ENCODE assay signal across 25 mouse cellular contexts in the genomic region with DNA sequence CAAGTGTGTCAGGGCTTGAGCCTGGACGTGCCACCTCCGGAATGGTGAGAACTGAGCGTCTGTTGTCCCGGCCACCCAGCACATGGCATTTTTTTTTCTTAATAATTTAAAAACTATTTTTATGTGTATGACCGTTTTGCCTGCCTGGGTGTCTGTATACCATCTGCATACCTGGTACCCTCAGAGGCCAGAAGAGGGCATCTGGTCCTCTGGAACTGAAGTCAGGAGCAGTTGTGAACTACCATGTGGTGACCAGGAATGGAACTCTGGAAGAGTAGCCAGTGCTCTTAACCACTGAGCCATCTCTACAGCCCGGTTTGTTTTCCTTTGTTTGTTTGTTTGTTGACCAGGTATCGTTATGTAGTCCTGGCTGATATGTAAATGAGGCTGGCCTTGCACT. TPM values are rescaled to one million over a fixed set of nuclear protein-coding genes. Genes with fewer than 3 reads are reported as not detected.
DNase-seq lines count a peak whose midpoint lies in the region; ATAC-seq and TF ChIP-seq lines count a peak whose summit lies in the region.
"Had no signal": no experiment of that assay in that cellular context is flagged by ENCODE, and none has a peak within 500 bp of the region (broad histone marks: within the 10 kb centered on the region; RNA-seq: fewer than 3 reads in every experiment).

No protein-coding gene starts in this region.

- H3K9ac ChIP-seq in midbrain, postnatal 0 days (replicated peaks; ENCODE audit: low read length, poor library complexity, severe bottlenecking) = no peak overlapping the region
- no peak overlapping the region for H3K9ac ChIP-seq in midbrain, embryonic 16.5 days (ENCODE audit: low read depth, low read length)
- H3K9ac ChIP-seq: forebrain, embryonic 13.5 days; lung, embryonic 14.5 days had no signal

- no peaks in the 10 kb centered on the region for H3K9me3 ChIP-seq in midbrain, postnatal 0 days (ENCODE audit: low read length)
- no peaks in the 10 kb centered on the region for H3K9me3 ChIP-seq in midbrain, embryonic 16.5 days (replicated peaks; ENCODE audit: control insufficient read depth, low read length, poor library complexity, severe bottlenecking)
- H3K9me3 ChIP-seq: forebrain, embryonic 13.5 days had no signal

- no peak overlapping the region for H3K27ac ChIP-seq in midbrain, postnatal 0 days (ENCODE audit: low read depth, low read length)
- H3K27ac ChIP-seq in midbrain, embryonic 16.5 days (ENCODE audit: low read length) = no peak overlapping the region
- no peak overlapping the region for H3K27ac ChIP-seq in bone marrow, adult 2 months (ENCODE audit: control insufficient read depth, insufficient read depth, low read depth, low read length, poor library complexity)
- H3K27ac ChIP-seq: forebrain, embryonic 13.5 days had no signal

- no peak for TF ChIP-seq POLR2A in bone marrow, adult 2 months (IDR thresholded peaks at IDR 0.05; ENCODE audit: borderline replicate concordance, control insufficient read depth, low read depth, low read length)

- H3K36me3 ChIP-seq in midbrain, postnatal 0 days (ENCODE audit: insufficient read depth, low read length) = no peaks in the 10 kb centered on the region
- H3K36me3 ChIP-seq in midbrain, embryonic 16.5 days (ENCODE audit: control insufficient read depth, insufficient read depth, low read length) = no peaks in the 10 kb centered on the region

- DNase-seq in kidney, adult 9 months = peak; percentile 50
- DNase-seq in kidney, postnatal 10 days = no peak
- no peak for DNase-seq in midbrain, postnatal 0 days (ENCODE audit: low spot score)
- peak; percentile 52 for DNase-seq in thymus, postnatal 25 days
- no peak for DNase-seq in frontal cortex, postnatal 14 days (ENCODE audit: low spot score in 2 of 2)
- no peak for DNase-seq in gastrocnemius, postnatal 25 days
- DNase-seq: adrenal gland, adult 8-10 months; cerebellum, adult 9-11 months; heart, postnatal 10 days; left cerebral cortex, postnatal 4 days; lung, embryonic 14.5 days; lung, postnatal 36 days; right cerebral cortex, postnatal 4 days had no signal

- H3K4me1 ChIP-seq in midbrain, postnatal 0 days (ENCODE audit: insufficient read depth, low read length) = no peaks in the 10 kb centered on the region
- H3K4me1 ChIP-seq in midbrain, embryonic 16.5 days (ENCODE audit: control insufficient read depth, insufficient read depth, low read length) = no peaks in the 10 kb centered on the region
- peaks cover 17% of the 10 kb centered on the region for H3K4me1 ChIP-seq in bone marrow, adult 2 months (ENCODE audit: control insufficient read depth, insufficient read depth, low read length)
- H3K4me1 ChIP-seq: forebrain, embryonic 13.5 days had no signal

- H3K4me2 ChIP-seq in midbrain, postnatal 0 days (ENCODE audit: low read depth, low read length, poor library complexity, severe bottlenecking) = no peak overlapping the region
- H3K4me2 ChIP-seq in midbrain, embryonic 16.5 days (ENCODE audit: low read length) = no peak overlapping the region
- H3K4me2 ChIP-seq: forebrain, embryonic 13.5 days; heart, embryonic 11.5 days; lung, embryonic 14.5 days had no signal

- TF ChIP-seq CTCF in midbrain, postnatal 0 days (IDR thresholded peaks at IDR 0.05) = peak; percentile 11; the same call in 1 of the 2 replicates
- TF ChIP-seq CTCF in bone marrow, adult 2 months (IDR thresholded peaks at IDR 0.05; ENCODE audit: control insufficient read depth, insufficient read depth, low read length) = peak; percentile 36; the same call in 1 of the 2 replicates

- no peak for ATAC-seq in midbrain, postnatal 0 days (ENCODE audit: low FRiP score)
- no peak for ATAC-seq in midbrain, embryonic 16.5 days
- ATAC-seq: forebrain, embryonic 13.5 days; Patski had no signal

- 88% methylated on average over 7 of the region's 7 CpGs for WGBS in midbrain, postnatal 0 days
- 80% methylated on average over 7 of the region's 7 CpGs for WGBS in midbrain, embryonic 16.5 days
- WGBS in bone marrow, adult 2 months = 57% methylated on average over 7 of the region's 7 CpGs

- H3K4me3 ChIP-seq in midbrain, postnatal 0 days (ENCODE audit: low read depth, low read length) = no peak overlapping the region
- H3K4me3 ChIP-seq in midbrain, embryonic 16.5 days (ENCODE audit: low read depth, low read length) = no peak overlapping the region
- no peak overlapping the region for H3K4me3 ChIP-seq in bone marrow, adult 2 months (replicated peaks; ENCODE audit: control insufficient read depth, low read depth, low read length)
- H3K4me3 ChIP-seq: forebrain, embryonic 13.5 days had no signal

- 0 out of 2 replicates have a peak, but pooled peaks cover 6% of the 10 kb centered on the region for H3K27me3 ChIP-seq in midbrain, postnatal 0 days (ENCODE audit: insufficient read depth, low read length)
- no peaks in the 10 kb centered on the region; the same call in none of the 2 replicates for H3K27me3 ChIP-seq in midbrain, embryonic 16.5 days (ENCODE audit: control insufficient read depth, insufficient read depth, low read depth, low read length)

RNA-seq across cellular contexts. Expression of a gene that starts 1.1 kb away (rescaled TPM):
- total RNA-seq in midbrain, postnatal 0 days (2014; rRNA removed) = 0.44 and 1.1 TPM in 2 replicates
- polyA plus RNA-seq in midbrain, postnatal 0 days (2015; fragmentation: Nextera tagmentation; extraction: Ambion mirVana) = 1.3 and 1.5 TPM in 2 replicates
- 0.34 and 0.62 TPM in 2 replicates for polyA plus RNA-seq in midbrain, embryonic 16.5 days (2015; fragmentation: Nextera tagmentation; extraction: Ambion mirVana)
- 20.6 and 51.6 TPM in 2 replicates for polyA plus RNA-seq in bone marrow, adult 2 months (2011; ENCODE audit: insufficient read depth, insufficient read length, low replicate concordance, missing spikeins)
- total RNA-seq in gastrocnemius, postnatal 25 days (2021) = under 1 TPM; 0.15 to 0.35 TPM

RNA-seq across cellular contexts. Expression of a gene that starts 5.8 kb away (rescaled TPM):
- total RNA-seq in midbrain, postnatal 0 days (2014; rRNA removed) = 55.7 and 55.9 TPM in 2 replicates
- 32.8 and 35.0 TPM in 2 replicates for polyA plus RNA-seq in midbrain, postnatal 0 days (2015; fragmentation: Nextera tagmentation; extraction: Ambion mirVana)
- polyA plus RNA-seq in midbrain, embryonic 16.5 days (2015; fragmentation: Nextera tagmentation; extraction: Ambion mirVana) = 43.4 and 50.3 TPM in 2 replicates
- polyA plus RNA-seq in bone marrow, adult 2 months (2011; ENCODE audit: insufficient read depth, insufficient read length, low replicate concordance, missing spikeins) = 31.3 and 50.1 TPM in 2 replicates
- total RNA-seq in gastrocnemius, postnatal 25 days (2021) = 10 to 100 TPM; 35.1 to 35.7 TPM

RNA-seq across cellular contexts. Expression of a gene that starts 29.6 kb away (rescaled TPM):
- not detected in 2 replicates for total RNA-seq in midbrain, postnatal 0 days (2014; rRNA removed)
- polyA plus RNA-seq in midbrain, postnatal 0 days (2015; fragmentation: Nextera tagmentation; extraction: Ambion mirVana) = 0.04 TPM in 1 of 2 replicates, not detected in the other
- not detected in 2 replicates for polyA plus RNA-seq in midbrain, embryonic 16.5 days (2015; fragmentation: Nextera tagmentation; extraction: Ambion mirVana)
- 6.7 TPM in 1 of 2 replicates, not detected in the other for polyA plus RNA-seq in bone marrow, adult 2 months (2011; ENCODE audit: insufficient read depth, insufficient read length, low replicate concordance, missing spikeins)
- total RNA-seq in gastrocnemius, postnatal 25 days (2021) = not detected
- total RNA-seq: adrenal gland, adult 8-10 months; gastrocnemius, postnatal 4 days; heart, postnatal 10 days; layer of hippocampus, adult 8-10 months; left cerebral cortex, adult 18-20 months had no signal
- polyA plus RNA-seq: embryonic facial prominence, embryonic 11.5 days; forebrain, embryonic 13.5 days; heart, embryonic 11.5 days; hindbrain, embryonic 11.5 days; intestine, embryonic 14.5 days; liver, embryonic 11.5 days; lung, embryonic 14.5 days; Patski had no signal

RNA-seq across cellular contexts. Expression of a gene that starts 38.8 kb away (rescaled TPM):
- total RNA-seq in midbrain, postnatal 0 days (2014; rRNA removed) = 6.6 and 7.2 TPM in 2 replicates
- 3.5 and 3.6 TPM in 2 replicates for polyA plus RNA-seq in midbrain, postnatal 0 days (2015; fragmentation: Nextera tagmentation; extraction: Ambion mirVana)
- 6.9 and 7.9 TPM in 2 replicates for polyA plus RNA-seq in midbrain, embryonic 16.5 days (2015; fragmentation: Nextera tagmentation; extraction: Ambion mirVana)
- polyA plus RNA-seq in bone marrow, adult 2 months (2011; ENCODE audit: insufficient read depth, insufficient read length, low replicate concordance, missing spikeins) = 46.2 and 59.0 TPM in 2 replicates
- total RNA-seq in gastrocnemius, postnatal 25 days (2021) = 1 to 10 TPM in 1 of 2 experiments, under 1 TPM in 1; 0.72 to 1.5 TPM

RNA-seq across cellular contexts. Expression of a gene that starts 46.6 kb away (rescaled TPM):
- 0.71 TPM in 1 of 2 replicates, not detected in the other for total RNA-seq in midbrain, postnatal 0 days (2014; rRNA removed)
- 1.5 and 1.6 TPM in 2 replicates for polyA plus RNA-seq in midbrain, postnatal 0 days (2015; fragmentation: Nextera tagmentation; extraction: Ambion mirVana)
- 0.57 and 0.98 TPM in 2 replicates for polyA plus RNA-seq in midbrain, embryonic 16.5 days (2015; fragmentation: Nextera tagmentation; extraction: Ambion mirVana)
- not detected in 2 replicates for polyA plus RNA-seq in bone marrow, adult 2 months (2011; ENCODE audit: insufficient read depth, insufficient read length, low replicate concordance, missing spikeins)
- total RNA-seq in gastrocnemius, postnatal 25 days (2021) = not detected
- total RNA-seq: adrenal gland, adult 8-10 months; gastrocnemius, postnatal 4 days; heart, postnatal 10 days; layer of hippocampus, adult 8-10 months; left cerebral cortex, adult 18-20 months had no signal
- polyA plus RNA-seq: embryonic facial prominence, embryonic 11.5 days; forebrain, embryonic 13.5 days; heart, embryonic 11.5 days; hindbrain, embryonic 11.5 days; intestine, embryonic 14.5 days; liver, embryonic 11.5 days; lung, embryonic 14.5 days; Patski had no signal

Comparison
In these comparisons a context has a peak if more than half of its experiments do, and no peak if none do; other contexts are left out.
1. DNase-seq: peak in kidney, adult 9 months (single experiment) and thymus, postnatal 25 days (single experiment); none in kidney, postnatal 10 days (single experiment), midbrain, postnatal 0 days (single experiment), frontal cortex, postnatal 14 days (0 of 2) and gastrocnemius, postnatal 25 days (single experiment).